Mouse (Mus musculus) CH12.LX (cell line): ENCODE measurements around the gene Trmt61a. TPM values are rescaled to one million over a fixed set of nuclear protein-coding genes. Genes with fewer than 3 reads are reported as not detected.

ENCODE experiments used
- DNase-seq: peaks from one replicate; pipeline ENCODE4 v3.0.0-alpha.2; 2013; ENCODE audit errors: extremely low read depth
- H3K27ac ChIP-seq: 2 replicates; pipeline ENCODE4 v1.5.1; 2012; ENCODE audit warnings: low read depth, mild to moderate bottlenecking, control low read depth, moderate library complexity; ENCODE audit not compliant: insufficient read depth
- H3K27me3 ChIP-seq: replicated peaks from 2 replicates; pipeline ENCODE3; 2012; ENCODE audit warnings: inconsistent platforms
- H3K36me3 ChIP-seq, 2 experiments: replicated peaks in 1 of 2; 2 replicates each; pipeline versions ENCODE3 to v1.6.1; 2012; ENCODE audit warnings: inconsistent platforms in 1 of 2, low read length in 1 of 2, mild to moderate bottlenecking in 1 of 2, mixed read lengths in 1 of 2, moderate library complexity in 1 of 2; ENCODE audit not compliant: control insufficient read depth in 1 of 2, insufficient read depth in 1 of 2
- H3K4me1 ChIP-seq, 2 experiments: 2 replicates each; pipeline ENCODE4 v1.6.1; 2012; ENCODE audit warnings: inconsistent platforms in 1 of 2, moderate library complexity in 1 of 2; ENCODE audit not compliant: insufficient read depth in 2 of 2, control insufficient read depth in 1 of 2
- H3K4me2 ChIP-seq: 2 replicates; pipeline ENCODE4 v1.6.1; 2012; ENCODE audit warnings: low read depth, mild to moderate bottlenecking, control low read depth; ENCODE audit not compliant: poor library complexity, insufficient read depth, severe bottlenecking
- H3K4me3 ChIP-seq, 3 experiments: fragments of 150-350 bp in 1 of 3; sonication (generic) in 1 of 3; replicated peaks in 1 of 3; 2 replicates each; pipeline versions ENCODE3 to v1.5.1; 2011 to 2012; ENCODE audit warnings: low read depth in 2 of 3, low read length in 2 of 3, mild to moderate bottlenecking in 2 of 3, moderate library complexity in 2 of 3, control low read depth in 1 of 3, improper control_type of control experiment in 1 of 3, inconsistent platforms in 1 of 3, mixed read lengths in 1 of 3; ENCODE audit not compliant: poor library complexity in 1 of 3
- H3K79me2 ChIP-seq: replicated peaks from 2 replicates; pipeline ENCODE4 v1.6.1; 2012; ENCODE audit warnings: mild to moderate bottlenecking, moderate library complexity; ENCODE audit not compliant: control insufficient read depth, poor library complexity, insufficient read depth, severe bottlenecking; ENCODE audit errors: extremely low read depth
- H3K9ac ChIP-seq: 2 replicates; pipeline ENCODE4 v1.6.1; 2012; ENCODE audit warnings: low read depth, mild to moderate bottlenecking, control low read depth, moderate library complexity; ENCODE audit not compliant: insufficient read depth
- H3K9me3 ChIP-seq: replicated peaks from 2 replicates; pipeline ENCODE3; 2012; ENCODE audit warnings: low read length, inconsistent platforms, mixed read lengths
- CHD1 ChIP-seq: IDR thresholded peaks from 2 replicates; pipeline ENCODE4 v1.6.1; 2012; ENCODE audit warnings: low read depth, low read length, improper control_type of control experiment, inconsistent platforms
- CHD2 ChIP-seq: IDR thresholded peaks from 2 replicates; pipeline ENCODE4 v1.6.1; 2011; ENCODE audit warnings: low read length, improper control_type of control experiment
- ELF1 ChIP-seq: IDR thresholded peaks from 2 replicates; pipeline ENCODE4 v1.6.1; 2014; ENCODE audit warnings: low read depth, mild to moderate bottlenecking, inconsistent platforms, low read length, improper control_type of control experiment
- EP300 ChIP-seq: IDR thresholded peaks from 2 replicates; pipeline ENCODE4 v1.6.1; 2011; ENCODE audit warnings: low read length, improper control_type of control experiment
- ETS1 ChIP-seq: conservative IDR thresholded peaks from 2 replicates; pipeline ENCODE4 v1.6.1; 2012; ENCODE audit warnings: low read depth, mild to moderate bottlenecking, inconsistent platforms, low read length, improper control_type of control experiment, moderate library complexity
- JUN ChIP-seq: IDR thresholded peaks from 2 replicates; pipeline ENCODE4 v1.6.1; 2011; ENCODE audit warnings: low read depth, mild to moderate bottlenecking, low read length, improper control_type of control experiment, moderate library complexity; ENCODE audit not compliant: insufficient read depth
- JUND ChIP-seq: conservative IDR thresholded peaks from 2 replicates; pipeline ENCODE4 v1.6.1; 2011; ENCODE audit warnings: low read depth, low read length, improper control_type of control experiment
- MYC ChIP-seq: IDR thresholded peaks from 2 replicates; pipeline ENCODE4 v1.6.1; 2011; ENCODE audit warnings: low read depth, mild to moderate bottlenecking, improper control_type of control experiment, low read length
- PAX5 ChIP-seq: IDR thresholded peaks from 2 replicates; pipeline ENCODE4 v1.6.1; 2012; ENCODE audit warnings: low read length, inconsistent platforms, mixed read lengths
- POLR2A ChIP-seq: IDR thresholded peaks from 2 replicates; pipeline ENCODE4 v1.6.1; 2011; ENCODE audit warnings: low read depth, mild to moderate bottlenecking, improper control_type of control experiment, low read length
- POLR2AphosphoS2 ChIP-seq: IDR thresholded peaks from 2 replicates; pipeline ENCODE4 v1.6.1; 2011; ENCODE audit warnings: low read depth, low read length, improper control_type of control experiment
- RAD21 ChIP-seq: IDR thresholded peaks from 2 replicates; pipeline ENCODE4 v1.6.1; 2011; ENCODE audit warnings: low read depth, mild to moderate bottlenecking, low read length, improper control_type of control experiment, moderate library complexity
- SIN3A ChIP-seq: IDR thresholded peaks from 2 replicates; pipeline ENCODE4 v1.6.1; 2012; ENCODE audit warnings: low read length, improper control_type of control experiment, inconsistent platforms
- TBP ChIP-seq: conservative IDR thresholded peaks from 2 replicates; pipeline ENCODE4 v1.6.1; 2011; ENCODE audit warnings: low read depth, low read length, improper control_type of control experiment
- TCF12 ChIP-seq: IDR thresholded peaks from 2 replicates; pipeline ENCODE4 v1.6.1; 2014; ENCODE audit warnings: low read depth, mild to moderate bottlenecking, inconsistent platforms, low read length, improper control_type of control experiment
- USF2 ChIP-seq: conservative IDR thresholded peaks from 2 replicates; pipeline ENCODE4 v1.6.1; 2011; ENCODE audit warnings: low read depth, low read length, improper control_type of control experiment
- ZC3H11A ChIP-seq: IDR thresholded peaks from 2 replicates; pipeline ENCODE4 v1.6.1; 2012; ENCODE audit warnings: low read depth, mild to moderate bottlenecking, inconsistent platforms, low read length, improper control_type of control experiment
- dilution Hi-C: fragments of 300-500 bp; cut with MboI; formaldehyde crosslinking; loops from 2 replicates; pipeline ENCODE4 v1.14.3; 2020; ENCODE audit warnings: low sequenced_read_pairs; ENCODE audit not compliant: extremely low pct_unique_long_range_greater_than_20kb, extremely low pct_ligation_motif_present
- in situ Hi-C: fragments of 300-500 bp; cut with MboI; formaldehyde crosslinking; loops from 3 replicates; pipeline ENCODE4 v1.14.3; 2019; ENCODE audit warnings: low sequenced_read_pairs, low pct_ligation_motif_present, low pct_unique_long_range_greater_than_20kb, mixed read lengths
- polyA plus RNA-seq: library from polyadenylated mRNA; unstranded; fragments of >175 nt; gene quantifications from 2 replicates; pipeline ENCODE4 v1.2.1, GENCODE M21; 2012; ENCODE audit warnings: low read depth; ENCODE audit not compliant: insufficient read length
- total RNA-seq, 2 experiments: library from RNA; depleted of rRNA; stranded (reverse); fragments of 300-350 nt in 1 of 2; fragments of >200 nt in 1 of 2; gene quantifications; 2 replicates each; pipeline ENCODE4 v1.2.3; 2012 to 2014

The Trmt61a gene
- total and polyA plus RNA-seq, 3 experiments, result 21.8 to 37.4 (median 34.1) TPM

DNA sequence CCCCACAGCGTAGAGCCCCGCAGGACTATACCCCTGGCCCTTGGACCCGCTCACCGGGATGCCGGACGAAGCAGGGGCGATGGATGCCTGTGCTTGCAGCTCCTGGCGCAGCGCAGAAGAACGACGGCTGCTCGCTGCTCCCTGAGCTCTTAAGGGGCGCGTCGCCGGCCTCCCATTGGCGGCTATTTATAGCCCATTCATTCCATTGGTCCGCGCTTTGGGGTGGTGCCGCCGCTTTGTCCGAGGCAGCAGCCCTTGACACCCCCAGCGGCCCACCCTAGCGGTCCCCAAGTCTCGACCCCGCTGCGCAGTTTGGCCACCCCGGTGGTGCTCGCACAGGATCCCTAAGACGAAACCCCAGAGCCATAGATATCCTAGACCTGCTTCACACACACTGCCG lies 5.7 kb upstream of the Trmt61a start, which contains the start of gene Ckb:
TSS of gene Ckb (minus strand) at position 163 of the 400 bp plus-strand sequence.
- Histone ChIP-seq H3K4me1 (peaks cover 20 to 61% of the 10 kb centered on the region in 2 experiments), H3K9ac (no peak within 1 kb of the TSS), H3K79me2 (no peaks in the 10 kb centered on the region), H3K4me3 (no peak within 1 kb of the TSS), H3K9me3 (peaks cover 11% of the 10 kb centered on the region), H3K27me3 (no peaks in the 10 kb centered on the region), H3K27ac (no peak within 1 kb of the TSS), H3K4me2 (no peak within 1 kb of the TSS), H3K36me3 (no peaks in the 10 kb centered on the region)
- no peak for DNase-seq
- TF ChIP-seq JUN (no peak), TCF12 (no peak), USF2 (no peak), TBP (no peak), SIN3A (no peak), PAX5 (no peak), ELF1 (no peak), CHD2 (no peak), CHD1 (no peak), RAD21 (no peak), JUND (no peak)
- in situ Hi-C loops, result no loop called here
- dilution Hi-C loops, result no loop called here

DNA sequence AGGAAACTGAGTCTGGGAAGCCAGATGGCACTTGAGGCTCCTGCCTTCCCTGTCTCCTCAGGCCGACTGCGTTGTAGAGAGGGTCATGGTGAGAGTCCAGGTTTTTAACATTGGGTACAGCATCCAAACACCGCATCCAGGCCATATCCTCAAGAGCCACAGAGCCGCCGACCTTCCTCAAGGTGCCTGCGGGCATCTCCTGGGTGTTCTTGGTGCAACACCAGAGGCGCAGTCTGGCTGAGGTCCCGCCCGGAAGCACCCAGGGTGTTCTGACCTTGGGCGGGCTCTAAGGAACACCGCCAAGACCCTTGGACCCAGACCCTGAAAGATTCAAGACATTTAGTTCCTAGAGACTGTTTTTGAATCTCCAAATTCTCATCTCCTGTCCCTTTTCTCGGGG lies 5.3 kb upstream of the Trmt61a start:
- Histone ChIP-seq H3K9ac (no peak overlapping the region), H3K4me3 (no peak overlapping the region), H3K4me1 (peaks cover 22 to 62% of the 10 kb centered on the region in 2 experiments), H3K9me3 (peaks cover 11% of the 10 kb centered on the region), H3K79me2 (no peaks in the 10 kb centered on the region), H3K27ac (no peak overlapping the region), H3K27me3 (no peaks in the 10 kb centered on the region), H3K36me3 (no peaks in the 10 kb centered on the region), H3K4me2 (no peak overlapping the region)
- in situ Hi-C loops (no loop called here), dilution Hi-C loops (no loop called here)
- DNase-seq, result no peak
- TF ChIP-seq POLR2AphosphoS2 (no peak), SIN3A (no peak), MYC (no peak), EP300 (no peak), TCF12 (no peak), POLR2A (no peak), ELF1 (no peak), JUND (no peak), TBP (no peak), RAD21 (no peak), ETS1 (no peak), ZC3H11A (no peak)
